Mouse (Mus musculus) mouse trophoblast stem cell (cell line): ENCODE measurements around the gene Npepps.
"Not testable (repeated sequence)": the region's sequence is repeated elsewhere in the genome, so short reads cannot be mapped to it uniquely, and the experiment has no call there.

Experiments used
- in situ Hi-C, 2 experiments: fragments of 300-500 bp; cut with MseI, MboI; formaldehyde crosslinking; loops; 2 replicates in 1 of 2; 3 replicates in 1 of 2; pipeline ENCODE4 v1.15.1; 2025

Npepps gene

GRCm38 (mm10) chr11:97292731-97293130, 12.3 kb upstream of the Npepps start:
- in situ Hi-C loops, result no loop called here

GRCm38 (mm10) chr11:97289276-97290230, 9.1 kb upstream of the Npepps start:
- in situ Hi-C loops, result no loop called here

DNA sequence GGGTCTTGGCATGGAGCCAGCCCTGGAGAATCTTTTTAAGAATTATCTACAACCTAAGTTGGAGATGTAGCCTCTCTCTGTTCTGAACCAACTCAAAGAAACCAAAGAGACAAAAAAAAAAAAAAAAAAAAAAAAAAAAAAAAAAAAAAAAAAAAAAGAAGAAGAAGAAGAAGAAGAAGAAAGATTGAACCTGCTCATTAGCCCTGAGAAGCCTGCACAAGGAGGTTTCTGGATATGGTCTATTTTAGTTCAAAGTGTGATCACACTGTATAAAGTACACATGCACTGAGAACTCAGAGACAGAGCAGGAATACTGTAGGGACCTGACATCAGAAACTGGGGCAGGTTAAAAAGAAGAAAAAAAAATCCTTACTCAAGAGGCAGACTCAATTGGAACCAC, 7.2 kb upstream of the Npepps start:
- in situ Hi-C loops, result no loop called here

- in situ Hi-C loops, result no loop called here
Measured at GRCm38 (mm10) chr11:97286973-97287372, 6.5 kb upstream of the Npepps start.

DNA sequence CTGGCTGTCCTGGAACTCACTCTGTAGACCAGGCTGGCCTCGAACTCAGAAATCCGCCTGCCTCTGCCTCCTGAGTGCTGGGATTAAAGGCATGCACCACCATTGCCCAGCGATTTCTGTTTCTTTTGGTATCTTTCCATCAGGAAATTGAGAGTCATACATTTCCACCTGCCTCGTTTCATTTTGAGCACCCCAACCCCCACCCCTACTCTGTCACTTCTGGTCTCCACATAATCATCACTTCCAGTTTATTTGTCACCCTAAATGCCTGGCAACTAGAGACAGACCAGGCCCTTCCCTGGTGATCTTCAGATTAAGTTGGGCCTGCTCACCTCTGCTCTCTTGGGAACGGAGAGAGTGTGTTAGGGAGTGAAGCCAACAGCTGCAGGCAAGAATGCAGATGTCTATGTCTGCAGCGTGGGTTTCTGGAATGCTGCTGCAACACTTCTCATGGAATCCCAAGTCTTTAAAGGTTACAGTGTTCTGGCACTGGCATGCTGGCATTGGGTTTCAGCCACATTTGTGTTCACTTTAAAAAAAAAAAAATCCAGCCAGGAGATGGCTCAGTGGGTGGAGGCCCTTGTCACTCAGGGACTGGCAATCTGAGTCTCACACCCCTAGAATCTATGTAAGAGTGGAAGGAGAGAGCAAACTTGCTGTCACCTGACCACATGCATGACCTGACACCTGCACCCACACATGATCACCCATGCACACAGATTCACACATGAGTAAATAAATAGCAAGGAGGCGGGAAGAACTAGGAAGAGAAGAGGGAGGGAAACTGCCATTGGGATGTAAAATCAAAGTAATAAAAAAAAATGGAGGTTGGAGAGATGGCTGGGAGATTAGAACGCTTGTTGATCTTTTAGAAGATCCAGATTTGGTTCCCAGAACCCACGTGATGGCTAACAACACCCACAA, 5.7 kb upstream of the Npepps start:
- in situ Hi-C loops, result no loop called here

DNA sequence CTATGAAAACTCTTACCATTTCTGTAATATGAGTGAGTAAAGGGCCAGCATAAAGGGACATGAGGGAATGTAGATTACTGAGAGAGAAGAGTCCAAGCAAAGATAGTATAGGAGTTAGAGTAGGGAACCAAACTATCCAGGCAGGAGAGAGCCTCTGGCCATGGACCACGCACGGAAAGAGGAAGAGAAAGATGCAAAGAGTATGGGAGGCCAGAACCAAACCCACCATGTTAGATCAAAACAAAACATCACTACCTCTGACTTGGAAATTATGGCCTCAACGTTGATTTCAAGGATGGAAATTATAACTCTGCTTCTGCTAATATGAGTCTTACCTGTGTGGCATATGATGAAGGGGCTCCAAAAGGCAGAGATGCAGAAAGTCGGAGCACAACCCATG, 4.4 kb upstream of the Npepps start:
- in situ Hi-C loops, result no loop called here

- in situ Hi-C loops, result no loop called here
Measured at GRCm38 (mm10) chr11:97282179-97282578, 1.7 kb upstream of the Npepps start.

DNA sequence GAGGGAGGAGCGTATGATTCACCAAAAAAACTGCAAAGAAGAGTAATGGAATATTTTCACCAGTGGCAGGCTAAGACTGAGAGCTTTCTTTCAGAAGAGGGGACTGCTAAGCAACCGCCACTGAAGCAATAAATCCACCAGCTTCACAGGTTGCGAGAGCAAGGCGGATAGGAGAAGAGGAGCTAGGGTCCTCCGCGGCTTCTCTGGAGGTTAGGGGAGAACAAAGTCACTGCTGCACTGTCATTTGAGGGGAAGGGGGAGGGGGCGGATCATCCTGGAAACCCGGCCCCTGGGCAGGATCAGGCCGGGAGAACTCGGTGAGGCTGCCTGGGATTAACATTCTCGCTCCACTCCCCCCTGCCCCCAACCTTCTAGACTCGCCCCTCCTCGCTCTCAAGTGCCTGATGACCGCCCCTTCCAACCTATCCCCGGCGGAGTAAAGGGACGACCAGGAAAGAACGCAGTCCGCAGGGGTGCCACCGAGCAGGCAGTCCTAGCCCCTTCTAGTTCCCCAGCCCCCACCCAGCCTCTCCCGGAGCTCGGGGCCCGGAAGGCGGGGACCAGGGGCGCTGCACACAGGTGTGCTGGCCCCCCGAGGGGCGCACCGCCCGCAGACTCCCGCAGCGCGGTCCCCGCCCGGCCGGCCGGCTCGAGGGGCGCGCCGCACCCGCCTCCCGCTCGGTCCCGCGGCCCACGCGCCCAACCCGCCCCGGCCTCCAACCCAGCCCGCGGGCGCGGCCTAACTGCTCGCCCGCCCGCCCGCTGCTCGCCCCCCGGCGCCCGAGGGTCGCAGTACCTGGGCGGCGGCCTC, 828 bp downstream of the Npepps start:
- in situ Hi-C loops, result no loop called here

GRCm38 (mm10) chr11:97279040-97279404, 1.4 kb downstream of the Npepps start:
- in situ Hi-C loops, result no loop called here

DNA sequence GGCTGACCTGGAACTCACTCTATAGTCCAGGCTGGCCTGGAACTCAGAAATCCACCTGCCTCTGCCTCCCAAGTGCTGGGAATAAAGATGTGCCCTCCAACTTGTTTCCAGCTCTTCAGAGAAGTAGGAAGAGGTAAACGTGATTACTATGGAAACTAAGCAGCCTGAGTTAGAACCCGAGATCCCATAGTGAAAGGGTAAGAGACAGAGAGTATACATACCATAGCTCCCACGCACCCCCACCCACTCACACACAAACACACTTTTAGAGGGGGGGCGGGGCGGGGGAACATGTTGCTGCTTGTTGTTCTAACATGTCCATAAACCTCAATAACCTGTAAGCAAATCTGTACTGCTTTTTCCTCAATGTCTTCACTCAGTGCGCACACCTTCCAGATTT, 2.0 kb downstream of the Npepps start:
- in situ Hi-C loops, result no loop called here

DNA sequence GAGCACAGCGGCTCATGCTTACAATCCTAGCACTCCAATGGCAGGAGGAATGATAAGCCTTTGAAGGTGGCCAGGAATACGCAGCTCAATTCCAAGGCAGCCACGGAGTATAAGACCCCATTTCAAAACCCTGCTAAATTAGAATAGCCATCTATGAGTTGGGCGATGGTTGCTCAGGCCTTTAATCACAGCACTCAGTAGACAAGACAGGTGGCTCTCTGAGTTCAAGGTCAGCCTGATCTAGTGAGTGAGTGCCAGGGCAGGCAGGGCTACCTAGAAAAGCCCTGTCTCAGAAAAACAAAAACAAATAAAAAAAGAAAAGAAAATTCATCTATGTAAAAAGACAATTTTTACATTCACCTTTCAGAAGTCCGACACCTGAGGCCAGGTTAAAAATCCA, 3.3 kb downstream of the Npepps start:
- in situ Hi-C loops, result no loop called here

DNA sequence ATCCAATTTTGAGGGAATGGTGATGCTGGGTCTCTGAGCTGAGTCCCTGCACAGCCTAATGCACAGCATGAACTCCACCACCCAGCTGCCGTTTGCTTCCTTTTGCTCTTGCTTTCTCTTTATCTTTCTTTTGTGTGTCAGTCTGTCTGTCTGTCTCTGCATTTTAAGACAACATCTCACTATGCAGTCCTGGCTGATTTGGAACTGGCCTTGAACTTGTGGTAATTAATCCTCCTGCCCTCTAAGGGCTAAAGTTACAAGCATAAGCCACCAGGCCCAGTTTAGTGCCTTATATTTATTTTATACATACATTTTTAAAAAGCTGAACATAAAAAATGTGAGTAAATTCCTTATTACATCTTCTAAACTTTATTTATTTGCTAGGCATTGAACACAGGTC, 4.4 kb downstream of the Npepps start:
- in situ Hi-C loops, result no loop called here

DNA sequence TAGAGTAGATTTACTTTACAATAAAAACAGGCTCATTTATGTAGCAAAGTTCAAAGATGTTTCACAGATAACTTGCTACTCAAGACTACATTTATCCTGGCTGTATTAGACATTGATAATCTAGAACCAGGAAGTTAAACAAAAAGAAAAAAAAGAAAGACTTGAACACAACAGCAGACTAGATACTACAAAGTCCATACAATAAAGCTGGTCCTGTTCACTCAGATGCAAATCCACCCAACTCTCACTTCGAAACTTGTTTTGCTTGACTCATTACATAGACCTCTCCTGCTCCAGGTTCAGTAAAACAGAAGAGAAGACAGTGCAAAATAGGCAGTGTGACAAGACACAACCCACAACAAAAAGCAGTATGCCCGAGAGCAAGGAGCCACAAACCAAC, 5.1 kb downstream of the Npepps start:
- in situ Hi-C loops, result no loop called here

DNA sequence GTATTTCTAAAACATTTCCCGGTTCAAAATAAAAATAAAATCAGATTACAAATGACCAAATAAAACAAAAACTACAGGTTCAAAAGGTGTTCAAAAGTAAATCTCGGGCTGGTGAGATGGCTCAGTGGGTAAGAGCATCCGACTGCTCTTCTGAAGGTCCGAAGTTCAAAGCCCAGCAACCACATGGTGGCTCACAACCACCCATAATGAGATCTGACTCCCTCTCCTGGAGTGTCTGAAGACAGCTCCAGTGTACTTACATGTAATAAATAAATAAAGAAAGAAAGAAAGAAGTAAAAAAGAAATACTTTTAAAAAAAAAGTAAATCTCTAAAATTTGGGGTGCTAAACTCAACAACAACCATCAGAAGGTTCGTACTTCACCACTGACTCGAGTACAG, 5.5 kb downstream of the Npepps start:
- in situ Hi-C loops, result not testable (repeated sequence)

- in situ Hi-C loops, result no loop called here
Measured at GRCm38 (mm10) chr11:97273613-97274012, 6.8 kb downstream of the Npepps start.

DNA sequence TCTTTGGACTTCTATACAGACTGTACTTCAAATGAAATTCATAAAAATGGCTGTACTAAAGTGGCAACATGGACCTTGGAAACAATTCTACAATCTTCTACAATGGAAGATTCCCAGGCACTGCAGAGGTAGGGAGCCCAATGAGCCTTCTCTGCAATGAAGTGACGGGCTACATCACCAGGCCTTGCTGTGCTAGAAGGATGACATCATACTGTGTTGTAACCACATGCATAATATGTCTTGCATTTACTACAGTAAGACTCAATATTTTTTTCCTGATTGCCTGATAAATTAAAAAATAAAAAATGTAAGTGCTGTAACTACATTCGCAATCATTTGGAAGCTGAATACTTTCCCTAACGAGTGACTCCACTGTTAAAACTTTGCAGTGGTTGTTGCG, 7.6 kb downstream of the Npepps start:
- in situ Hi-C loops, result no loop called here

GRCm38 (mm10) chr11:97270004-97270403, 10.4 kb downstream of the Npepps start:
- in situ Hi-C loops, result not testable (repeated sequence)

GRCm38 (mm10) chr11:97266544-97266943, 13.9 kb downstream of the Npepps start:
- in situ Hi-C loops, result not testable (repeated sequence)

GRCm38 (mm10) chr11:97249649-97250048, 30.8 kb downstream of the Npepps start:
- in situ Hi-C loops, result not testable (repeated sequence)

DNA sequence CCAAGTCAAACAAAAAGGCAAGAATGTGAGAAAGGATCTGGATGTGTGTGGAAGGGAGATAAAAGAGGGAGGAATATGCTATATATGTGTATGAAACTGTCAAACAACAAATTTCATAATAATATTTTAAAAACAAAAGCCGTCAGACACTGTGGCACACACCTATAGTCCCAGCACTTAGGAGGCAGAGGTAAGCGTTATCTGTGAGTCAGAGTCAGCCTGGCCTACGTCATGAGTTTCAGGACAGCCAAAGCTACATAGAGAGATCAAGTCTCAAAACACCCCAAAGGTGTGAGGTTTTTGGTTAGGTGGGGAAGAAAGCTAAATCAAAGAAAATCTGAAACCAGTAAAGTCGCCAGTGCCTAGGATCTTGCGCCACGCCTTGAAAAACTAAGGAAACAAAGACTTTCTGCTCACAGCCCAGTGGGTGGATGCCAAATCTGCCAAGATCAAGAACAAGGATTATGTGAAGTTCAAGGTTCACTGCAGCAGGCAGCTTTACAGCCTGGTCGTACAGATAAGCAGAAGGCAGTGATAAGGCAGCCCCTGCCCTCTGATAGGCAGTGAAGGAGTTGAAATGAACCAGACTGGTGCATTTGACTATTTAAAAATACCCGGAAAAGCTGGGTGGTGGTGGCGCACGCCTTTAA, 33.8 kb downstream of the Npepps start:
- in situ Hi-C loops, result no loop called here

- in situ Hi-C loops, result no loop called here
Measured at GRCm38 (mm10) chr11:97241321-97241720, 39.1 kb downstream of the Npepps start.
